Mouse (Mus musculus): ENCODE results near the gene Mcm10. TPM values are rescaled to one million over a fixed set of nuclear protein-coding genes. Genes with fewer than 3 reads are reported as not detected.
A peak's percentile ranks its signal among the peaks of the same experiment; 100 is the strongest.

The Mcm10 gene
- polyA plus RNA-seq, 1 experiment from 2014 or later = 9.3 TPM

- WGBS = 61% methylated on average over 3 of the region's 4 CpGs
These were observed 12.7 kb upstream of the Mcm10 start for GRCm38 (mm10) chr2:5025162-5025733.

GRCm38 (mm10) chr2:5023699-5024399 is 11.3 kb upstream of the Mcm10 start:
- H3K4me1 ChIP-seq (replicated peaks; ENCODE audit: control insufficient read depth, insufficient read depth, low read length) = no peaks in the 10 kb centered on the region
- no peaks in the 10 kb centered on the region for H3K27me3 ChIP-seq (replicated peaks; ENCODE audit: control insufficient read depth, insufficient read depth, low read length)
- no peak for ATAC-seq
- H3K27ac ChIP-seq (ENCODE audit: low read depth, low read length) = no peak overlapping the region
- peaks cover 45% of the 10 kb centered on the region for H3K36me3 ChIP-seq (ENCODE audit: control insufficient read depth, insufficient read depth)
- no peak overlapping the region for H3K4me2 ChIP-seq (replicated peaks; ENCODE audit: low read depth)
- WGBS = 74% methylated on average over 14 of the region's 14 CpGs
- no peak overlapping the region for H3K9ac ChIP-seq (ENCODE audit: low read depth, low read length)
- no peak for TF ChIP-seq CTCF (IDR thresholded peaks at IDR 0.05; ENCODE audit: low read depth)
- no peaks in the 10 kb centered on the region for H3K9me3 ChIP-seq (ENCODE audit: control insufficient read depth)
- no peak overlapping the region for H3K4me3 ChIP-seq (ENCODE audit: low read depth, low read length)

More at GRCm38 (mm10) chr2:5025162-5025733, 12.7 kb upstream of the Mcm10 start:
- no peak overlapping the region for H3K4me3 ChIP-seq (ENCODE audit: low read depth, low read length)
- no peaks in the 10 kb centered on the region for H3K27me3 ChIP-seq (replicated peaks; ENCODE audit: control insufficient read depth, insufficient read depth, low read length)
- no peak overlapping the region for H3K27ac ChIP-seq (ENCODE audit: low read depth, low read length)
- H3K9ac ChIP-seq (ENCODE audit: low read depth, low read length) = no peak overlapping the region
- TF ChIP-seq CTCF (IDR thresholded peaks at IDR 0.05; ENCODE audit: low read depth) = peak; percentile 58
- H3K36me3 ChIP-seq (ENCODE audit: control insufficient read depth, insufficient read depth) = peaks cover 55% of the 10 kb centered on the region
- H3K4me1 ChIP-seq (replicated peaks; ENCODE audit: control insufficient read depth, insufficient read depth, low read length) = no peaks in the 10 kb centered on the region
- no peak overlapping the region for H3K4me2 ChIP-seq (replicated peaks; ENCODE audit: low read depth)
- ATAC-seq = no peak
- no peaks in the 10 kb centered on the region for H3K9me3 ChIP-seq (ENCODE audit: control insufficient read depth)

- Histone ChIP-seq H3K4me1 (replicated peaks; ENCODE audit: control insufficient read depth, insufficient read depth, low read length) (no peaks in the 10 kb centered on the region), H3K4me2 (replicated peaks; ENCODE audit: low read depth) (no peak overlapping the region), H3K27me3 (replicated peaks; ENCODE audit: control insufficient read depth, insufficient read depth, low read length) (no peaks in the 10 kb centered on the region), H3K36me3 (ENCODE audit: control insufficient read depth, insufficient read depth) (peaks cover 45% of the 10 kb centered on the region), H3K9ac (ENCODE audit: low read depth, low read length) (no peak overlapping the region), H3K27ac (ENCODE audit: low read depth, low read length) (no peak overlapping the region), H3K9me3 (ENCODE audit: control insufficient read depth) (no peaks in the 10 kb centered on the region), H3K4me3 (ENCODE audit: low read depth, low read length) (no peak overlapping the region)
- WGBS = 48% methylated on average over 2 of the region's 2 CpGs
- TF ChIP-seq CTCF (IDR thresholded peaks at IDR 0.05; ENCODE audit: low read depth) = no peak
- no peak for ATAC-seq
These were observed 10.7 kb upstream of the Mcm10 start for GRCm38 (mm10) chr2:5023275-5023674.

DNA sequence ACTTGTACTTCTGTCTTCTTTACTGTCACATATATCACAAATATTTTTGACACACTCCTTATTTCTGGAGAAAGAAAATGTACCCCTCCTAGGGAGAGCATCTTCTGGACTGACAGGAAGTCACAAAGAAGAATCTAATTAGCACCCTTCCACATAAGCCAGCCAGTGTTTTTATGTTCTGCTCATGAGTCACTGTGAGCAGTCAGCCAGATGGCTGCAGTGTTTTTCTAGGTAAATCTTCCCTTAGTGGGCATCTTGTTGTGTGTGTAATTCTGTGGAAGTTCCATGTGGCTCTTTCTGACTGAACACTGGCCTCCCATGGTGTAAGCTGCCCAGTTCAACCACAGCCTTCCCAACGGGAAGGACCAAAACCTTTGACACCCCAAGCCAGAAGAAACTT is 7.1 kb upstream of the Mcm10 start:
- no peak overlapping the region for H3K4me3 ChIP-seq (ENCODE audit: low read depth, low read length)
- no peak overlapping the region for H3K4me2 ChIP-seq (replicated peaks; ENCODE audit: low read depth)
- TF ChIP-seq CTCF (IDR thresholded peaks at IDR 0.05; ENCODE audit: low read depth) = no peak
- no peak for ATAC-seq
- H3K9me3 ChIP-seq (ENCODE audit: control insufficient read depth) = no peaks in the 10 kb centered on the region
- H3K9ac ChIP-seq (ENCODE audit: low read depth, low read length) = no peak overlapping the region
- 83% methylated on average over 1 of the region's 1 CpGs for WGBS
- peaks cover 26% of the 10 kb centered on the region for H3K36me3 ChIP-seq (ENCODE audit: control insufficient read depth, insufficient read depth)
- no peaks in the 10 kb centered on the region for H3K4me1 ChIP-seq (replicated peaks; ENCODE audit: control insufficient read depth, insufficient read depth, low read length)
- no peaks in the 10 kb centered on the region for H3K27me3 ChIP-seq (replicated peaks; ENCODE audit: control insufficient read depth, insufficient read depth, low read length)
- H3K27ac ChIP-seq (ENCODE audit: low read depth, low read length) = no peak overlapping the region

DNA sequence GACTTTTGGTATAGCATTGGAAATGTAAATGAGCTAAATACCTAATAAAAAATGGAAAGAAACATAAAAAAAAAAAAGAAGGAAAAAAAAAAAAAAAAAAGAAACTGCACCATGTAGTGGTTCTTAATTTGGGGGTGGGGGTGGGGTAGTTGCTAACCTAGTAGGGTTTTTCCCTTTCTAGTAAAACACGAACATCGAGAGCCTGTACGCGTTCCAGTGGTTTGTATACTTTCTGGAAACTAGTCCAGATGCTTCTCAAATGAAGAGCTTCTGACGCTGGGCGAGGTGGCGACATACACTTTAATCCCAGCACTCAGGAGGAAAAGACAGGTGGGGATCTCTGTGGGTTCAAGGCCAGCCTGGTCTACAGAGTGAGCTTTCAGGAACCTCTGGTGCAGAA is 4.3 kb upstream of the Mcm10 start:
- Histone ChIP-seq H3K9ac (ENCODE audit: low read depth, low read length) (no peak overlapping the region), H3K9me3 (ENCODE audit: control insufficient read depth) (no peaks in the 10 kb centered on the region), H3K36me3 (ENCODE audit: control insufficient read depth, insufficient read depth) (peaks cover 15% of the 10 kb centered on the region; the same call in 1 of the 2 replicates), H3K27ac (ENCODE audit: low read depth, low read length) (no peak overlapping the region), H3K27me3 (replicated peaks; ENCODE audit: control insufficient read depth, insufficient read depth, low read length) (no peaks in the 10 kb centered on the region), H3K4me1 (replicated peaks; ENCODE audit: control insufficient read depth, insufficient read depth, low read length) (no peaks in the 10 kb centered on the region), H3K4me2 (replicated peaks; ENCODE audit: low read depth) (no peak overlapping the region), H3K4me3 (ENCODE audit: low read depth, low read length) (no peak overlapping the region)
- no peak for ATAC-seq
- TF ChIP-seq CTCF (IDR thresholded peaks at IDR 0.05; ENCODE audit: low read depth) = no peak
- 92% methylated on average over 7 of the region's 7 CpGs for WGBS

- no peak for ATAC-seq
- Histone ChIP-seq H3K27ac (ENCODE audit: low read depth, low read length) (no peak overlapping the region), H3K9ac (ENCODE audit: low read depth, low read length) (no peak overlapping the region), H3K4me1 (replicated peaks; ENCODE audit: control insufficient read depth, insufficient read depth, low read length) (no peaks in the 10 kb centered on the region; the same call in 1 of the 2 replicates), H3K36me3 (ENCODE audit: control insufficient read depth, insufficient read depth) (peaks cover under 1% of the 10 kb centered on the region; the same call in 1 of the 2 replicates), H3K4me3 (ENCODE audit: low read depth, low read length) (no peak overlapping the region), H3K4me2 (replicated peaks; ENCODE audit: low read depth) (no peak overlapping the region), H3K9me3 (ENCODE audit: control insufficient read depth) (no peaks in the 10 kb centered on the region), H3K27me3 (replicated peaks; ENCODE audit: control insufficient read depth, insufficient read depth, low read length) (no peaks in the 10 kb centered on the region)
- TF ChIP-seq CTCF (IDR thresholded peaks at IDR 0.05; ENCODE audit: low read depth) = no peak
- 86% methylated on average over 6 of the region's 6 CpGs for WGBS
These were observed 2.9 kb upstream of the Mcm10 start for GRCm38 (mm10) chr2:5015527-5015926.

Data from intestine, postnatal 0 days (tissue).